Mouse (Mus musculus) liver, postnatal 0 days (tissue): ENCODE results near the gene Thbs1. TPM values are rescaled to one million over a fixed set of nuclear protein-coding genes. Genes with fewer than 3 reads are reported as not detected.

Experiments
- ATAC-seq: fragments of 200-750 bp; cut with Nextera tagmentation; 2 replicates; pipeline ENCODE4 v1.8.0; 2017; ENCODE audit warnings: mild to moderate bottlenecking, moderate library complexity
- DNase-seq: peaks from one replicate; pipeline ENCODE4 v3.0.0-alpha.2; 2016
- H3K27ac ChIP-seq: fragments of 300-500 bp; sonication (generic); 2 replicates; pipeline ENCODE4 v1.5.1; 2014; ENCODE audit warnings: antibody characterized with exemption, moderate library complexity, mild to moderate bottlenecking, low read depth
- H3K27me3 ChIP-seq: fragments of 300-500 bp; sonication (generic); 2 replicates; pipeline ENCODE4 v1.6.1; 2014; ENCODE audit warnings: low read length, control low read depth, mixed read lengths; ENCODE audit not compliant: insufficient read depth
- H3K36me3 ChIP-seq: fragments of 300-500 bp; sonication (generic); replicated peaks from 2 replicates; pipeline ENCODE4 v1.6.1; 2014; ENCODE audit warnings: mild to moderate bottlenecking, control low read depth, low read length, moderate library complexity, mixed read lengths; ENCODE audit not compliant: insufficient read depth
- H3K4me1 ChIP-seq: fragments of 300-500 bp; sonication (generic); 2 replicates; pipeline ENCODE4 v1.6.1; 2014; ENCODE audit warnings: antibody characterized with exemption, mild to moderate bottlenecking, control low read depth; ENCODE audit not compliant: insufficient read depth
- H3K4me2 ChIP-seq: fragments of 300-500 bp; sonication (generic); 2 replicates; pipeline ENCODE4 v1.6.1; 2014; ENCODE audit warnings: low read depth, mild to moderate bottlenecking, low read length, moderate library complexity, mixed read lengths
- H3K4me3 ChIP-seq: fragments of 300-500 bp; sonication (generic); 2 replicates; pipeline ENCODE4 v1.5.1; 2014; ENCODE audit warnings: low read depth, low read length
- H3K9ac ChIP-seq: fragments of 300-500 bp; sonication (generic); replicated peaks from 2 replicates; pipeline ENCODE4 v1.6.1; 2014; ENCODE audit warnings: mild to moderate bottlenecking, moderate library complexity
- H3K9me3 ChIP-seq: fragments of 300-500 bp; sonication (generic); 2 replicates; pipeline ENCODE4 v1.6.1; 2016; ENCODE audit warnings: mild to moderate bottlenecking, control low read depth, low read length, mixed read lengths
- CTCF ChIP-seq: sonication (generic); IDR thresholded peaks from 2 replicates; pipeline ENCODE4 v1.5.1; 2016; ENCODE audit warnings: antibody characterized with exemption, low read depth
- EP300 ChIP-seq: IDR thresholded peaks from 2 replicates; pipeline ENCODE4 v1.6.1; 2016; ENCODE audit warnings: antibody characterized with exemption, low read depth, mild to moderate bottlenecking
- WGBS: fragments of 180-500 bp; shearing (Covaris S2); extraction: QIAGEN DNeasy Blood & Tissue Kit; methylation state at CpG from one replicate; pipeline ENCODE4 v1.1.7; 2014; ENCODE audit not compliant: insufficient replicate concordance; 5-methylcytosine and 5-hydroxymethylcytosine counted together
- polyA plus RNA-seq: library from polyadenylated mRNA; unstranded; fragments of >200 nt; fragmentation: Nextera tagmentation; extraction: Ambion mirVana; gene quantifications from 2 replicates; pipeline ENCODE4 v1.2.1, GENCODE M21; 2015

The Thbs1 gene
- polyA plus RNA-seq, 1 experiment from 2014 or later, result 29.3 TPM

DNA sequence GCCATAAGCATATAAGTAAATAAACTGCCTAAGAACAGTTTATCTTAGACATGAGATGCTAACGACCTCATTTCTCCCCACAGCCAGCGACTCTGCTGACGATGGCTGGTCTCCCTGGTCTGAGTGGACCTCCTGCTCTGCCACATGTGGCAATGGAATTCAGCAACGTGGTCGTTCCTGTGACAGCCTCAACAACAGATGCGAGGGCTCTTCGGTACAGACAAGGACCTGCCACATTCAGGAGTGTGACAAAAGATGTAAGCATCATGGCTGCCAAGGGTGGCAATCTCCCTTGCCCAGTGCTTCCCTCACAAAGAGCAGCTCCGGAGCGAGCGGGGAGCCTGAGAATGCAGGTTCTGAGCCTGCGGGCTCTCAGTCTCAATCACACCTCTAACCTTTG lies 5.7 kb downstream of the Thbs1 start:
- 66% methylated on average over 11 of the region's 11 CpGs for WGBS
- Histone ChIP-seq H3K27me3 (peaks cover 7% of the 10 kb centered on the region; the same call in 1 of the 2 replicates), H3K4me2 (no peak overlapping the region), H3K9me3 (no peaks in the 10 kb centered on the region), H3K4me3 (no peak overlapping the region), H3K4me1 (no peaks in the 10 kb centered on the region), H3K27ac (no peak overlapping the region), H3K9ac (no peak overlapping the region), H3K36me3 (peaks cover 8% of the 10 kb centered on the region; the same call in 1 of the 2 replicates)
- DNase-seq, result no peak
- ATAC-seq, result no peak
- no peak for TF ChIP-seq EP300
- TF ChIP-seq CTCF, result no peak

DNA sequence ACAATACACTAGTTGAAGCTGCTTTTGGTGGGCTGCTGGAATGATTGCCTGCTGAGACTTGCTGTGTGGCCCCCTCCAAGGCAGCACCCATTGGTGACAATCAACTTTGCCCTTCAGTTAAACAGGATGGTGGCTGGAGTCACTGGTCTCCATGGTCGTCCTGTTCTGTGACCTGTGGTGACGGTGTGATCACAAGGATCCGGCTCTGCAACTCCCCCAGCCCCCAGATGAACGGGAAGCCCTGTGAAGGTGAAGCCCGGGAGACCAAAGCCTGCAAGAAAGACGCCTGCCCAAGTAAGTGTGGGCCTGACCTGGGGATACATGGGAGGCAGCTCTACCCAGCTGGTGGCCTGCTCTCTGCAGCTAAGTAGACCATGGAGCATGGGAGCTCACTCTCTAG lies 6.4 kb downstream of the Thbs1 start:
- ATAC-seq (no peak), DNase-seq (no peak)
- Histone ChIP-seq H3K27me3 (peaks cover 2% of the 10 kb centered on the region; the same call in 1 of the 2 replicates), H3K9me3 (no peaks in the 10 kb centered on the region), H3K9ac (no peak overlapping the region), H3K36me3 (peaks cover 8% of the 10 kb centered on the region; the same call in 1 of the 2 replicates), H3K27ac (no peak overlapping the region), H3K4me3 (no peak overlapping the region), H3K4me1 (no peaks in the 10 kb centered on the region), H3K4me2 (no peak overlapping the region)
- TF ChIP-seq EP300 (no peak), CTCF (no peak)
- WGBS, result 72% methylated on average over 6 of the region's 6 CpGs

DNA sequence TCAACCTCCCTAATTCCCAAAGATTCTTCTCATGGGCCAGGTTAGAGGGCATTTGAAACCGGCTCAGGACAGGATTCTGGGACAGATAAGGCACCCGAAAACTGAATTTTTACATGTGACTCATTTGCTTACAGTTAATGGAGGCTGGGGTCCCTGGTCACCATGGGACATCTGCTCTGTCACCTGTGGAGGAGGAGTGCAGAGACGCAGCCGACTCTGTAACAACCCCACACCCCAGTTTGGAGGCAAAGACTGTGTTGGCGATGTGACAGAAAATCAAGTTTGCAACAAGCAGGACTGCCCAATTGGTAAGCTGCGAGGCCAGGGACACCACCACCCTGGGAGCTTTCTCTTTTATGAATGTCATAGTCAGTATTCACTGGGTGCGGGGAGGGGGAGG lies 6.8 kb downstream of the Thbs1 start:
- Histone ChIP-seq H3K9ac (no peak overlapping the region), H3K27ac (no peak overlapping the region), H3K36me3 (peaks cover 13% of the 10 kb centered on the region), H3K4me2 (no peak overlapping the region), H3K9me3 (no peaks in the 10 kb centered on the region), H3K4me3 (no peak overlapping the region), H3K4me1 (no peaks in the 10 kb centered on the region), H3K27me3 (no peaks in the 10 kb centered on the region)
- ATAC-seq (no peak), DNase-seq (no peak)
- no peak for TF ChIP-seq CTCF
- no peak for TF ChIP-seq EP300
- 85% methylated on average over 7 of the region's 7 CpGs for WGBS

DNA sequence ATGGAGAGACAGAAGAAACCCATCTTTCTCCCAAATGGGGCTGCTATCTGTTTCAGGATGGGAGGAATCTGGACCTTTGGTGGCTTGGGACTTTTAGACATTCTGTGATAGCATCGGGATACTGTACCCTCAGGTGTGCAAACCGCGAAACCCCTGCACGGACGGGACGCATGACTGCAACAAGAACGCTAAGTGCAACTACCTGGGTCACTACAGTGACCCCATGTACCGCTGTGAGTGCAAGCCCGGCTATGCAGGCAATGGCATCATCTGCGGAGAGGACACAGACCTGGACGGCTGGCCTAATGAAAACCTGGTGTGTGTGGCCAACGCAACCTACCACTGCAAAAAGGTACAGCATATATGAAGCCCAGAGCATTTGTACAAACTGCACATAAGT lies 8.0 kb downstream of the Thbs1 start:
- Histone ChIP-seq H3K27me3 (no peaks in the 10 kb centered on the region), H3K9ac (no peak overlapping the region), H3K4me3 (no peak overlapping the region), H3K27ac (no peak overlapping the region), H3K4me2 (no peak overlapping the region), H3K36me3 (peaks cover 15% of the 10 kb centered on the region), H3K4me1 (no peaks in the 10 kb centered on the region), H3K9me3 (no peaks in the 10 kb centered on the region)
- DNase-seq, result no peak
- WGBS, result 88% methylated on average over 12 of the region's 12 CpGs
- no peak for TF ChIP-seq EP300
- TF ChIP-seq CTCF, result no peak
- no peak for ATAC-seq

DNA sequence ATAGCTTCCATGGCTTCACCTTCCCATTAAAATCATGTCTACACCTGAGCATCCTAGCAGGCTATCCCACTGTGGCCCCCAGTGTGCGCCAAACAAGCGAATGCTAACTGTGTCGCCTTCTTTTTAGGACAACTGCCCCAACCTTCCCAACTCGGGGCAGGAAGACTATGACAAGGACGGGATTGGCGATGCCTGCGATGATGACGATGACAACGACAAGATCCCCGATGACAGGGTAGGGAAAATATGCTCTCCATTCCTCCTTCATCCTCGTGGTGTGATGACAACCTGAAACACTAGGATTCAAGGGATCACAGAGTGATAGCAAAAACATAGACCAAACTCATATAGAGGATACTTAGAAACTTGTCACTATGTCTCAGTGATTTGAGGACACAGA lies 8.4 kb downstream of the Thbs1 start:
- WGBS, result 88% methylated on average over 11 of the region's 11 CpGs
- no peaks in the 10 kb centered on the region for H3K4me1 ChIP-seq
- no peaks in the 10 kb centered on the region for H3K27me3 ChIP-seq
- no peak overlapping the region for H3K4me3 ChIP-seq
- ATAC-seq, result no peak
- peaks cover 15% of the 10 kb centered on the region for H3K36me3 ChIP-seq
- no peak overlapping the region for H3K4me2 ChIP-seq
- no peak for DNase-seq
- no peak overlapping the region for H3K27ac ChIP-seq
- no peak for TF ChIP-seq EP300
- TF ChIP-seq CTCF, result no peak
- no peaks in the 10 kb centered on the region for H3K9me3 ChIP-seq
- no peak overlapping the region for H3K9ac ChIP-seq

DNA sequence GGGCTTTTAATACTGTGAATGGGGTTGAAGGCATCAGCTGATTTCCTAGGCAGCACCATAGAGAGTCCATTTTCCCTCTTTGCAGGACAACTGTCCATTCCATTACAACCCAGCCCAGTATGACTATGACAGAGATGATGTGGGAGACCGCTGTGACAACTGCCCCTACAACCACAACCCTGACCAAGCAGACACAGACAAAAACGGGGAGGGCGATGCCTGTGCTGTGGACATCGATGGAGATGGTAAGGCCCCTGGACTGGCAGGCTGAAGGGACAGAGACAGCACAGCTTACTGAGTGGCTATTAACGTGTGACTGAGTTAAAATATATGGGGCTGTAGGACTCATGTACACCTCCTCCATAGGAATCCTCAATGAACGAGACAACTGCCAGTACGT lies 9.1 kb downstream of the Thbs1 start:
- TF ChIP-seq CTCF (no peak), EP300 (no peak)
- Histone ChIP-seq H3K27me3 (no peaks in the 10 kb centered on the region), H3K36me3 (peaks cover 15% of the 10 kb centered on the region), H3K4me1 (no peaks in the 10 kb centered on the region), H3K27ac (no peak overlapping the region), H3K9ac (no peak overlapping the region), H3K4me3 (no peak overlapping the region), H3K4me2 (no peak overlapping the region), H3K9me3 (no peaks in the 10 kb centered on the region)
- ATAC-seq (no peak), DNase-seq (no peak)
- 79% methylated on average over 7 of the region's 7 CpGs for WGBS

DNA sequence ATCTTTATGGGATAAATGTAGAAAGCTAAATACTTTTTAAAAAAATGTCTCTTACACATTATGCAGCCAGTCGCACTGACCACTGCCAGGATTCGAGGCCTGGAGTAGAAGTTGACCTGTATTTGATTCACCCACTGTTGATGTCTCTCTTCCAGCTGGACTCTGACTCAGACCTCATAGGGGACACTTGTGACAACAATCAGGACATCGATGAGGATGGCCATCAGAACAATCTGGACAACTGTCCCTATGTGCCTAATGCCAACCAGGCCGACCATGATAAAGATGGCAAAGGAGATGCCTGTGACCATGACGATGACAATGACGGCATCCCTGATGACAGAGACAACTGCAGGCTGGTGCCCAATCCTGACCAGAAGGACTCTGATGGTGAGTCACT lies 10.6 kb downstream of the Thbs1 start:
- Histone ChIP-seq H3K4me2 (no peak overlapping the region), H3K4me3 (no peak overlapping the region), H3K4me1 (no peaks in the 10 kb centered on the region), H3K27ac (no peak overlapping the region), H3K9me3 (no peaks in the 10 kb centered on the region), H3K36me3 (peaks cover 14% of the 10 kb centered on the region), H3K9ac (no peak overlapping the region), H3K27me3 (no peaks in the 10 kb centered on the region)
- DNase-seq, result no peak
- ATAC-seq, result no peak
- TF ChIP-seq EP300, result no peak
- TF ChIP-seq CTCF, result no peak
- 81% methylated on average over 6 of the region's 6 CpGs for WGBS
